Mouse (Mus musculus): ENCODE measurements around the gene Klf7.

Gene Klf7

GRCm38 (mm10) chr1:64061488-64061887 is 60.6 kb downstream of the Klf7 start:
- no peak for DNase-seq (ENCODE audit: low spot score)

- no peak for DNase-seq (ENCODE audit: low spot score)
Observed at GRCm38 (mm10) chr1:64060699-64061454, 61.2 kb downstream of the Klf7 start.

- no peak for DNase-seq (ENCODE audit: low spot score)
Observed at GRCm38 (mm10) chr1:64060116-64060515, 62.0 kb downstream of the Klf7 start.

- no peak for DNase-seq (ENCODE audit: low spot score)
Observed at GRCm38 (mm10) chr1:64056541-64056940, 65.5 kb downstream of the Klf7 start.

GRCm38 (mm10) chr1:64055978-64056377 is 66.1 kb downstream of the Klf7 start:
- DNase-seq (ENCODE audit: low spot score): no peak

GRCm38 (mm10) chr1:64055210-64055609 is 66.9 kb downstream of the Klf7 start:
- no peak for DNase-seq (ENCODE audit: low spot score)

GRCm38 (mm10) chr1:64052069-64052750 is 69.9 kb downstream of the Klf7 start:
- no peak for DNase-seq (ENCODE audit: low spot score)

- DNase-seq (ENCODE audit: low spot score): no peak
Observed at GRCm38 (mm10) chr1:64048567-64048966, 73.5 kb downstream of the Klf7 start.

GRCm38 (mm10) chr1:64046802-64047156 is 75.3 kb downstream of the Klf7 start:
- no peak for DNase-seq (ENCODE audit: low spot score)

- DNase-seq (ENCODE audit: low spot score): no peak
Observed at GRCm38 (mm10) chr1:64046087-64046801, 75.8 kb downstream of the Klf7 start.

- DNase-seq (ENCODE audit: low spot score): no peak
Observed at GRCm38 (mm10) chr1:64044577-64044976, 77.5 kb downstream of the Klf7 start.

GRCm38 (mm10) chr1:64040831-64041383 is 81.2 kb downstream of the Klf7 start:
- DNase-seq (ENCODE audit: low spot score): no peak

- no peak for DNase-seq (ENCODE audit: low spot score)
Observed at GRCm38 (mm10) chr1:64040061-64040686, 81.9 kb downstream of the Klf7 start.

GRCm38 (mm10) chr1:64038343-64038742 is 83.7 kb downstream of the Klf7 start:
- DNase-seq (ENCODE audit: low spot score): no peak

- no peak for DNase-seq (ENCODE audit: low spot score)
Observed at GRCm38 (mm10) chr1:64037800-64038199, 84.3 kb downstream of the Klf7 start.

- no peak for DNase-seq (ENCODE audit: low spot score)
Observed at GRCm38 (mm10) chr1:64036881-64037452, 85.1 kb downstream of the Klf7 start.

GRCm38 (mm10) chr1:64035804-64036203 is 86.3 kb downstream of the Klf7 start:
- DNase-seq (ENCODE audit: low spot score): no peak

GRCm38 (mm10) chr1:64035087-64035791 is 86.8 kb downstream of the Klf7 start:
- DNase-seq (ENCODE audit: low spot score): no peak

GRCm38 (mm10) chr1:64032502-64033231 is 89.4 kb downstream of the Klf7 start:
- no peak for DNase-seq (ENCODE audit: low spot score)

- DNase-seq (ENCODE audit: low spot score): no peak
Observed at GRCm38 (mm10) chr1:64021986-64022385, 100.1 kb downstream of the Klf7 start.

All from testis, postnatal 14 days (tissue).